Comparison of ENCODE assay signal across 11 mouse cellular contexts in genomic region chrX:72960431-72960830, GRCm38 (mm10). TPM values are rescaled to one million over a fixed set of nuclear protein-coding genes. Genes with fewer than 3 reads are reported as not detected.
DNase-seq lines count a peak whose midpoint lies in the region; ATAC-seq lines count a peak whose summit lies in the region.
"Had no signal": no experiment of that assay in that cellular context is flagged by ENCODE, and none has a peak within 500 bp of the region (broad histone marks: within the 10 kb centered on the region; RNA-seq: fewer than 3 reads in every experiment).

No protein-coding gene starts in this region.

- H3K9me3 ChIP-seq in kidney, embryonic 15.5 days (replicated peaks), result no peaks in the 10 kb centered on the region
- H3K9me3 ChIP-seq: megakaryocyte, embryonic 14.5 days had no signal

- H3K4me1 ChIP-seq in kidney, embryonic 15.5 days, result no peaks in the 10 kb centered on the region

- 68% methylated on average over 4 of the region's 4 CpGs for WGBS in kidney, embryonic 15.5 days

- no peak overlapping the region for H3K9ac ChIP-seq in kidney, embryonic 15.5 days

- 0 out of 2 replicates have a peak, but pooled peaks cover 3% of the 10 kb centered on the region for H3K36me3 ChIP-seq in kidney, embryonic 15.5 days

- ATAC-seq in kidney, embryonic 15.5 days (replicated peaks; ENCODE audit: low FRiP score), result no peak

- peak; percentile 35 for DNase-seq in adrenal gland, postnatal 10 days
- no peak for DNase-seq in adrenal gland, postnatal 4 days (ENCODE audit: low spot score in 2 of 2)
- DNase-seq in kidney, adult 11 months, result peak; percentile 14
- DNase-seq in 3T3-L1 (ENCODE audit: low read depth, low spot score), result peak; percentile 46
- DNase-seq in kidney, adult 9 months, result peak; percentile 47
- no peak for DNase-seq in ovary, postnatal 36 days (ENCODE audit: low spot score)
- no peak for DNase-seq in gastrocnemius, postnatal 4 days (ENCODE audit: low spot score in 2 of 2)
- DNase-seq: cerebellum, adult 2 months had no signal

- H3K4me2 ChIP-seq in kidney, embryonic 15.5 days, result no peak overlapping the region

- H3K27me3 ChIP-seq in kidney, embryonic 15.5 days, result 0 out of 2 replicates have a peak, but pooled peaks cover 5% of the 10 kb centered on the region

- H3K4me3 ChIP-seq in kidney, embryonic 15.5 days (replicated peaks), result no peak overlapping the region
- H3K4me3 ChIP-seq: megakaryocyte, embryonic 14.5 days had no signal

- no peak overlapping the region for H3K27ac ChIP-seq in kidney, embryonic 15.5 days

RNA-seq across cellular contexts. Expression of gene Zfp185, which starts 26.7 kb away (rescaled TPM):
- 1 to 10 TPM; 4.1 to 4.4 TPM for total RNA-seq in adrenal gland, postnatal 10 days (2021)
- total RNA-seq in adrenal gland, postnatal 4 days (2021), result 1 to 10 TPM; 5.3 to 7.2 TPM
- 6.2 and 7.2 TPM in 2 replicates for polyA plus RNA-seq in kidney, embryonic 15.5 days (2015; fragmentation: Nextera tagmentation; extraction: Ambion mirVana)
- 10 to 100 TPM; 13.9 to 21.5 TPM for total RNA-seq in gastrocnemius, postnatal 4 days (2021)
- polyA plus RNA-seq: C2C12 had no signal

RNA-seq across cellular contexts. Expression of gene Nsdhl, which starts 42.1 kb away (rescaled TPM):
- 10 to 100 TPM; 20.5 to 23.2 TPM for total RNA-seq in adrenal gland, postnatal 10 days (2021)
- 10 to 100 TPM; 25.2 to 25.5 TPM for total RNA-seq in adrenal gland, postnatal 4 days (2021)
- polyA plus RNA-seq in kidney, embryonic 15.5 days (2015; fragmentation: Nextera tagmentation; extraction: Ambion mirVana), result 27.2 and 28.8 TPM in 2 replicates
- 10 to 100 TPM; 13.5 to 15.7 TPM for total RNA-seq in gastrocnemius, postnatal 4 days (2021)

RNA-seq across cellular contexts. Expression of gene Cetn2, which starts 42.2 kb away (rescaled TPM):
- total RNA-seq in adrenal gland, postnatal 10 days (2021), result 10 to 100 TPM; 39.1 to 39.5 TPM
- total RNA-seq in adrenal gland, postnatal 4 days (2021), result 10 to 100 TPM; 45.9 to 46.0 TPM
- polyA plus RNA-seq in kidney, embryonic 15.5 days (2015; fragmentation: Nextera tagmentation; extraction: Ambion mirVana), result 90.4 and 106 TPM in 2 replicates
- 10 to 100 TPM; 26.9 to 28.8 TPM for total RNA-seq in gastrocnemius, postnatal 4 days (2021)

Comparison
In these comparisons a context has a peak if more than half of its experiments do, and no peak if none do; other contexts are left out.
1. DNase-seq: peak in adrenal gland, postnatal 10 days (single experiment), kidney, adult 11 months (single experiment), 3T3-L1 (single experiment) and kidney, adult 9 months (single experiment); none in adrenal gland, postnatal 4 days (0 of 2), ovary, postnatal 36 days (single experiment) and gastrocnemius, postnatal 4 days (0 of 2).